Mouse (Mus musculus) heart, postnatal 14 days (tissue): Measurements from ENCODE around the gene Ttll3. TPM values are rescaled to one million over a fixed set of nuclear protein-coding genes. Genes with fewer than 3 reads are reported as not detected.

ENCODE experiments used
- DNase-seq, 2 experiments: peaks; one replicate each; pipeline ENCODE4 v3.0.0; 2021 to 2022
- intact Hi-C: fragments of 180-260 bp; cut with DNase I; formaldehyde crosslinking; loops from one replicate; pipeline ENCODE4 v1.15.1; 2025
- total RNA-seq, 2 experiments: library from RNA; stranded (reverse); gene quantifications; 2 replicates each; pipeline ENCODE4 v1.2.3; 2021

Gene Ttll3
- total RNA-seq, 2 experiments from 2014 or later = 1.8 to 2.1 TPM

DNA sequence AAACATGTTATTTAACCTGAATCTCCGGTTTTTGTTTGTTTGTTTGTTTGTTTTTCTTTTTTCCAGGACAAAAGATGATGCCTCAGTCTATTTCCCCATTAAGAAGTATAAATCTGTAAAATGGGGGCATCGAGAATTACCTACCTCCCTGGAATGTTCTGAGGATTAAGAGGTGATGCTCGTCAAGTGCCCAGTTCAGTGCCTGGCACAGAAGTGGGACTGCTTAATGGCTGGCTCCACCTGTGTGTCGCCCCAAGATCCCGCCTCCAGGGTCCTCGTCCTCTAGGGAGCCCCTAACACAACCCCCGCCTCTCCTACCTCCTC, 11.9 kb upstream of the Ttll3 start:
- DNase-seq = no peak
- intact Hi-C loops = loop anchor here (5.0 to 10.0 kb wide), 2 partner anchors 35 to 52 kb away; partner anchors contain the start of genes Camk1 and Ogg1

DNA sequence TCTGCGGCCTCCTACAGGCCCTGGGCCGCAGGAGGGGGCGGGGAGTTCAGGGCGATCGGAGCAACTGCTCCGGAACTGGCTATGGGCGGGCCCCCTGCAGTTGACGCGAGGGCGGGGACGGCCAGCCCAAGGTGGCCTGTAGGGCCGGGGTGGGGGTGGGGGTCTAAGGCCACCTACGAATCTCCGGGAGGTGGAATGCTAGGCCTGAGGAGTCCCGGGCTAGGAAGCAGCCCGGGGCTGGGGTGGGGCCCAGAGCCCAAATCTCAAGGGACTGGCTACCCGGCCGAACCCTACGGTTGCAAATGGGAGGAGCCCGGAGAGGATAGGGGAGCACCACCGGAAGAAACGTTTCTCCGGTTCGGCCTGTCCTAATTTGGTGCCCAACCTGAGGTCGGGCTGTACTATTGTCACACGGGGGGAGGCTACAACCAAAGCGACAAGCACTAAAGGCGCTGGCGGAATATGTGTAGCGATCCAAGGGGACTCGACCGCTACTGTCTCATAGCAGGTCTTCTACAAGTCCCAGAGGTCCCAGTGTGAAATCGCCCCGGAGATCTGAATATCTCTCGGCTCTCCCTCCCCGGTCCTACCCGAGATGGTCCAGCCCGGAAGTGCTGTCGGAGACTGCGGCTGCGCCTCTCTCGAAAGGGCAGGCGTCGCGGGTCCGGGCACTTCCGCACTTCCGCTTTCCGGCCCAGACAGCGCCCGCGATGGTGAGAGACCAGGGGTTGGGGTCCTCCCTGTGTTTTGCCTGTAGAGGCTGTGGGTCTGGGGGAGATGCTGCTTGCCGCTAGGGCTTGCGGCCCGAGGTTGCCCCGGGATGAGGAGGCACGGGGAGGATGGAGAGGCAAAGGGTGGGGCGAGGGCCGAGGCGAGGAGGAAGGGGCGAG, 11.3 kb upstream of the Ttll3 start, which contains the start of the genes Tada3 and Arpc4:
TSS of gene Tada3 (minus strand) at position 388 of the 890 bp plus-strand sequence.
TSS of gene Arpc4 (plus strand) at position 620 of the 890 bp plus-strand sequence.
- intact Hi-C loops = loop anchor here (5.0 to 10.0 kb wide), 2 partner anchors 35 to 53 kb away; partner anchors contain the start of genes Camk1 and Ogg1
- DNase-seq = peak; percentile 92 to 93

- intact Hi-C loops = loop anchor here (5.0 to 10.0 kb wide), 2 partner anchors 37 to 54 kb away; partner anchors contain the start of genes Camk1 and Ogg1
Measured at GRCm38 (mm10) chr6:113379246-113379645, 9.8 kb upstream of the Ttll3 start.

GRCm38 (mm10) chr6:113380480-113380879, 8.6 kb upstream of the Ttll3 start:
- intact Hi-C loops = no loop called here
- DNase-seq = no peak

More at GRCm38 (mm10) chr6:113379246-113379645, 9.8 kb upstream of the Ttll3 start:
- DNase-seq = no peak

- DNase-seq = no peak
- intact Hi-C loops = no loop called here
Measured at GRCm38 (mm10) chr6:113384351-113384927, 4.6 kb upstream of the Ttll3 start.

GRCm38 (mm10) chr6:113385160-113385714, 3.8 kb upstream of the Ttll3 start:
- intact Hi-C loops = loop anchor here (5.0 kb wide), 1 partner anchor 82 kb away; no protein-coding TSS in a partner anchor
- no peak for DNase-seq

- DNase-seq = no peak
- intact Hi-C loops = loop anchor here (5.0 kb wide), 1 partner anchor 81 kb away; no protein-coding TSS in a partner anchor
Measured at GRCm38 (mm10) chr6:113386025-113386424, 3.0 kb upstream of the Ttll3 start.

- intact Hi-C loops = no loop called here
- DNase-seq = no peak
Measured at GRCm38 (mm10) chr6:113390715-113391114, 1.7 kb downstream of the Ttll3 start.

DNA sequence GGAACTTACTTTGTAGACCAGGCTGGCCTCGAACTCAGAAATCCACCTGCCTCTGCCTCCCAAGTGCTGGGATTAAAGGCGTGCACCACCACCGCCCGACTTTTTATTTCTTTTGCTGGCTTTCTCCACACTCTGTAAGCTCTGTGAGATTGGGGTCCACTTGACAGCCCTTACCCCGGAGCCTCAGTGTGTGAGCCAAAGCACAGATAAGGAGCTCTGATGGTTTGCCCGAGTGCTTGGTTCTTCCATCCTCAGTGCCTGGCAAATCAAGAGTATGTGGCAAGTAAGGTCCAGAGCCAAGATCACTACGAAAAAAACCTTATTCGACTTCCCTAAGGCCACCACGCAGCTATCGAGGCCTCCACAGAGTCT, 2.9 kb downstream of the Ttll3 start:
- no peak for DNase-seq
- intact Hi-C loops = no loop called here

GRCm38 (mm10) chr6:113392387-113393071, 3.5 kb downstream of the Ttll3 start:
- intact Hi-C loops = no loop called here
- DNase-seq = peak; percentile 51 to 58

GRCm38 (mm10) chr6:113393951-113394350, 4.9 kb downstream of the Ttll3 start:
- DNase-seq = no peak
- intact Hi-C loops = no loop called here

DNA sequence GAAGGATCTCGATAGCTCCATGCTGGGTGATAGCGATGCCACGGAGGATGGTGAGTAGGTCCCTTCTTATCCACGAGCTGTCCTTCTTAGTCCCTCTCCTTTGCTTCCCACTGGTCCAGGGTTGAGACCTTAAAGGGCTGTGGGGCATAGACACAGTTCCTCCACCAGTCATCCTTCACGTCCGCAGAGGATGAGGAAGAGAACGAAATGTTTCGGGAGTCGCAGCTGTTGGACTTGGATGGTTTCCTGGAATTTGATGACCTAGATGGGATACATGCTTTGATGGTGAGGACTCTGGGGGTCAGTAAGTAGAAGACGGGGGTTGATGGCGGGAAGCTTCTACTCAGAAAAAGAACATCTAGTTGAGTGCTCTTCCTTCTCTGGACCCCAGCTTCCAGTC, 5.8 kb downstream of the Ttll3 start:
- intact Hi-C loops = no loop called here
- DNase-seq = no peak

- DNase-seq = no peak
- intact Hi-C loops = no loop called here
Measured at GRCm38 (mm10) chr6:113395501-113395900, 6.4 kb downstream of the Ttll3 start.

GRCm38 (mm10) chr6:113396270-113397030, 7.4 kb downstream of the Ttll3 start:
- intact Hi-C loops = no loop called here
- DNase-seq = no peak

DNA sequence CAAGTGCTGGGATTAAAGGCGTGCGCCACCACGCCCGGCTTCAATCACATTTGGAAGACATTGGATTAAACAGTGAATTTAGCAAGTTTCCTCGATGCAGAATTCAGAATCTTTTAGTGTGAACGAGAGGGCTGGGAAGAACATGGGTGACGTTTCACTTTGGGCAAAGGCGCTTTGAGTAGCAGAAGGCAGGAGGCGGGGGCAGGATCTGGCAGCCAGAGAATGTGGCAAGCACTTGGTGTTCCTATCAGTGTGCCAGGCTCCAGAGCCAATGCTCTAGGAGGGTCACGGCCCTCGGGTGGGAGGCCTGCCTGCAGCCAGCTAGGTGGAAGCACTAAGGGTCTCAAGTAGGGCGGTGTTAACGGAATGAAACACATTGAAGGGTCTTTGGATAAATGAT, 13.0 kb downstream of the Ttll3 start:
- DNase-seq = no peak

DNA sequence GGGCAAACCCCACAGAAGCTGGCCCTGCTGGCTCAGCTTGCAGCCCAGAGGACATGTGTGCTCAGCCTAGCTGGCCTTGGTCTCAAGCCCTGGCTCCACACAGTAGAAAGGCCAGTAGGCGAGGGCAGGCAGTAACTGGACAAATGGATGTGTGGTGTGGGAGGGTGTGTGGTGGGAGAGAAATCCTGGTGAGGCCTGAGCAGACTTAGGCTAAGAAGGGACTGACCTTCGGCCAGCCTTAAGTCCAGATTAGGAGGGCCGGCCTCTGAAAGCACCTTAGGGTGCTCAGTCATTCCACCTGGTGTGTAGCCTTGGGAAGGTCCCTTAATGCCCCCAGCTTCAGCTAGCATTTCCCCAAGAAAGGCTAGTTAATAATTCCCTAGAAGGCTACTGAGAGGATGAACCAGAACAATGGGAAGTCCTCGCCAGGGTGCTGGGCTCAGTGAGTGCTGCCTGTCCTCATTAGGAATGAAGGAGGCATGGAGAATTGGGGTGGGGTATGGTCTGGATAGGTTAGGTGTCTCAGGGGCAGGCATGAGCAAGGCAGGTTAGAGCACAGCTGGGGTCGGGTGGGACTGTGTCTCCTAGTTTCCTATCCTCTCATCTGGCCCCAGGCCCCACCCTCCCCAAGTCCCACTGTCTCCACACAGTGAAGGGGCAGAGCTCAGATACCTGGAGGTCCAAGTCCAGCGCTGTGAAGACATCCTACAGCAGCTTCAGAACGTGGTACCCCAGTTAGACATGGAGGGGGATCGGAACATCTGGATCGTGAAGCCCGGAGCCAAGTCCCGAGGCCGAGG, 15.8 kb downstream of the Ttll3 start:
- DNase-seq = no peak
- intact Hi-C loops = no loop called here

More for the DNA sequence above, 13.0 kb downstream of the Ttll3 start:
- intact Hi-C loops = no loop called here

DNA sequence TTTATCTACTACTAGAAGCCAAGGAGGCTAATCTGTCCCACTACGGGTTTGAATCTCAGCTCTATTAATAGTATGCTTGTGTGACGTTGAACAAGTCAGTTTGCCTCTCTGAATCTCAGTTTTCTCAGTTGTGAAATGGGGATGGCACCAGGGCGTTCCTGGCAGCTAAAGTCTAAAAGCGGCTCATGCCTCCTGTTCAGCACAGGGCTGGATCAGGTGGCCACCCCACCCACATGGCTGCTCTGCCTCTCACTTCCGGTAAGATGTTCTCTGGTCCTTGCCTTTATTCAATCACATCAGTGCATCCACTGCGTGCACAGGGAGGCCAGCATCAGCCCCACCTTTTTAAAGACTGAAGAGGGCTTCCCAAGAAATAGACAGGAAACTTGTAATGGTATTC, 16.4 kb downstream of the Ttll3 start:
- no peak for DNase-seq
- intact Hi-C loops = no loop called here

DNA sequence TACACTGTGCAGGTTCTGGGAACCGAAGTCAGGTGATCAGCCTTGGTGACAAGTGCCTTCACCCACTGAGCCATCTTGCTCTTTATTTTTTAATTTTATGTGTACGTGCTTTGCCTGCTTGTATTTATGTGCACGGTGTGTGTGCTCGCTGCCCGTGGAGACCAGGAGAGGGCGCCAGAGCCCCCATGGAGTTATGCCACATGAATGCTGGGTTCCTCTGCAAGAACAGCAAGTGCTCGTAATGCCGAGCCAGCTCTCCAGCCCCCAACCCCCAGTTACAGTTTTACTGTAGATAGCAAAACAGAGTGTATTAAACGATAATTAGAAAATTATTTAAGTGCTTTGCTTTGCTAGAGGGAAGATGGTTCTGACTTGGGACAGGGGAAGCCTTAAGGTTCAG, 17.6 kb downstream of the Ttll3 start:
- DNase-seq = no peak
- intact Hi-C loops = no loop called here

DNA sequence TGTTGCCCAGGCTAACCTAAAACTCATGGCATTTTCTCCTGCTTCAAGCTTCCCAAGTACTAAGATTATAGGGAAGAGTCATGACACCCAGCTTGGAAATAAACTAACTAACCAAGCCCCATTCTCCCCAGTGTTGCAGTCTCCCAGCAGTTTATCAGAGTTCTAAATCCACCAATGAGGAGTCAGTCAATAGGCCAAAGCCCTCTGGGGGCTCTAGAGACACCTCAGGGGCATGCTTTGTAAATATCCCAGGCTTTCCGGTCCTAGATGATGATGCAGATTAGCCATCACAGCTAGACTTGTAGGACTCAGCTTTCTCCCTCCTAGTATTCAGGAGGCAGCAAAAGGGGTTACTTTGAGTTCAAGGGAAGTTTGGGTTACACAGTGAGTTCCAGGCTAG, 20.9 kb downstream of the Ttll3 start:
- no peak for DNase-seq
- intact Hi-C loops = no loop called here
